Mouse (Mus musculus) G1E (cell line): ENCODE results near the gene Glp1r.

Experiments used
- CTCF ChIP-seq: IDR thresholded peaks from 2 replicates; pipeline ENCODE4 v1.5.1; 2012; ENCODE audit warnings: low read depth, low read length, inconsistent platforms, mixed read lengths
- GATA1 ChIP-seq: IDR thresholded peaks from 2 replicates; pipeline ENCODE4 v1.6.1; 2012; ENCODE audit warnings: borderline replicate concordance, low read length, inconsistent platforms, mixed read lengths

DNA sequence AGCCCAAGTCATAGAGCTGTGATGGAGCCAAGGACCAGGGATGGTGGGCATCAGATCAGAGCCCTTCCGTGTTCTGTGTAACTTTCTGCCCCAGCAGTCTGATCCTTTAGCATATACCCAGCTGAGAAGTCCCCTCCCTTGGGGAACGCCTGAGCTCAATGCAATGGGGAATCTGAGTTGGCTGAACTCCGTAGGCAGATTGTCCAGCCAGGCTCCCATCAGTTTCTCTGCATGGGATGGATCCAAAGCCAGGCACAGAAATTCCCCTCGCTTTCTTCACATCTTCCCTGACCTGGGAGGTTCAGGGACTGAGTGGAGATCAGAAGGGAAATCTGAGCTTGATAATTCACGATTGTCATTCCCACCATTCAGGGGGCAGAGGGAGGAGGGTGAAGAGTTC is 33.7 kb downstream of the Glp1r start:
- TF ChIP-seq CTCF (no peak), GATA1 (no peak)
